Mouse (Mus musculus) adrenal gland, adult 8-10 months (tissue): Measurements from ENCODE around the gene Smg9. TPM values are rescaled to one million over a fixed set of nuclear protein-coding genes. Genes with fewer than 3 reads are reported as not detected.

ENCODE experiments used
- DNase-seq: peaks from one replicate; pipeline ENCODE4 v3.0.0; 2022
- total RNA-seq, 4 experiments: library from RNA; stranded (reverse); gene quantifications; 2 replicates each; pipeline ENCODE4 v1.2.4; 2022

Gene Smg9
- total RNA-seq, 4 experiments from 2014 or later = 20.2 to 39.0 (median 25.9) TPM

DNA sequence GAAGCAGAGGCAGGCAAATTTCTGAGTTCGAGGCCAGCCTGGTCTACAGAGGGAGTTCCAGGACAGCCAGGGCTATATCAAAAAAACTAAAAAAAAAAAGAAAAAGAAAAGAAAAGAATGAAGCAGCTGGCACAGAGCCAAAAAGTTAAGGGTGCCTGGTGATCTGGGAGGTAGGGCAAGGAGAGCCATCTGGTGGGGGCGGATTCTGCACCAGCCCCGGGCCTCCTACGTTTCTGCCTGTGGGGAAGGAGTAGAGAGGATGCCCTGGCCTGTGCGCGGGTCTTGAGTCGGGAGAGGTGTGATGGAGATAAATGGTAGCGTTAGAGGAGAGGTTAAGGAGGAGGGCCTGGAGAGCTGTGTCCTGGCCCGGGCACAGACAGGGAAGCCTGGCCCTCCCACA, 8.8 kb downstream of the Smg9 start:
- DNase-seq = no peak

DNA sequence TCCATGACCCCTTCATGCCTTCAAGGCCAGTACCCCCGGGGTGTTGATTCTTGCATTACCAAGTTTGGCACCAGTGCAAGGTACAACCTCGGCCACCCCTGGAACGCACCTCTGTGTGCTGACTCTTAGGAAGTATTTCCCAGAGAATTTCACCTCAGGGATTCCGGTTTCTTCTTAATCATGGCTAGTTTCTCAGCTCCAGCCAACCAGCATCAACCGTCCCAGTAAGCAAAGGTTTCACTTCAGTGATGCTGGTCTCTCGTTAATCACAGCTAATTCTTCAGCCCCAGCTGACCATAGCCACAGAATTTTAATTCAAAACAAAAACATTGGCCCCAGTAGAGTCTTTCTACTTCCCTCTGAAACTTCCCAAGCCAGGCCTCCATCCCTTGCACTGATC, 10.7 kb downstream of the Smg9 start:
- no peak for DNase-seq

DNA sequence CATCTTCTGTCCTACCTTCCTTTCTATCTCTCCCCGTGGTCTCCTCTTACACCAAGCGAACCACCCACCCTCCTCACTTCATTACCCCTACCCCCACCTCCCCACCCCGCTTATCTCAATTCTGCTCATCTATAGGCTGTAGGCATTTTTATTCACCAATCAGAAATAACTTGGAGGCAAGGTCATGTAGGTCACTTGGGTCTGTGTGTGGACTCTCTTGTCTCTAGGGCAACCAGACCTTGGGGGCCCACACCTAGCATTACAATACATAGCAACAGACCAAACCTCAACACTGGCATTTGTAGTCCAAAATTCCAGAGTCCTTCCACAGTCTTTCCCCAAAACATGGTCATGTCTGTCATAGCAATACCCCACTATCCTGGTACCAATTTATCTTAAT, 11.4 kb downstream of the Smg9 start:
- DNase-seq = no peak

DNA sequence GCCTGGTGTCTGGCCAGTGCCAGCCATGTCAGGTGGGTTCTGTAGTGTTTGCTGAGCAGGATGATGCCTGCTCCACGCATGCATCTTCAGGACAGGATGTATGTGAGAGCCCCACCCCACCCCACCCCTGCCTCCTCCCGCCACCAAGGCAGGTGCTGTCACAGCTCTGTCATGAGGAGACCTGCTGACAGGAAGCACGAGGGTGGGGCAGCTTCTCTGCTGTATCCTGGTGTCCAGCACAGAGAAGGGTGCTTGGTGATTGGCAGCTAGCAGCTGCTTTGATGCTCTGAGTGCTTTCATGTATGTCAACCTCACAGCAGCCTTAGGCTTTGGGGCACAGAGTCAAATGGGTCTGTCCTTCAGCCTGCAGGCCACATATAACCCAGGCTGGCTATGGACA, 14.2 kb downstream of the Smg9 start:
- DNase-seq = no peak

DNA sequence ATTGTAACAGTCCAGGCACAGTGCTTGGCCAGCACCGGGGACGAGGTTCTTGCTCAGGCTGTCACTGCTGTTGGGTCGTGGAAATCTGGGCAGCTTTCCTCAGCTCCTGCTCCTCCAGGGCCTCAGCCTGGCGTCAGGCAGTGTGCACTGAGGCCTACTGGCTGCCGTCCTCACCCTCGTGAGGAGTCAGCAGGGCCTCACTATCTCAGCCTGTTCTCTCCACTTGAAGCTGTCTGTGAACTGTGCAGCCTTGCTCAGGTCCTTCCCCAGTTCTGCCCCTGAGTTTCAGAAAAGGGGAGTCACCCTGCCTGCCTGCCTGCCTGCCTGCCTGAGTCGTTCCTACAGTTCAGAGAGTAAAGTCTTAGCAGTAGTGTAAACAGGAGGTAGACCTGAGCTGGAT, 15.8 kb downstream of the Smg9 start:
- DNase-seq = no peak

DNA sequence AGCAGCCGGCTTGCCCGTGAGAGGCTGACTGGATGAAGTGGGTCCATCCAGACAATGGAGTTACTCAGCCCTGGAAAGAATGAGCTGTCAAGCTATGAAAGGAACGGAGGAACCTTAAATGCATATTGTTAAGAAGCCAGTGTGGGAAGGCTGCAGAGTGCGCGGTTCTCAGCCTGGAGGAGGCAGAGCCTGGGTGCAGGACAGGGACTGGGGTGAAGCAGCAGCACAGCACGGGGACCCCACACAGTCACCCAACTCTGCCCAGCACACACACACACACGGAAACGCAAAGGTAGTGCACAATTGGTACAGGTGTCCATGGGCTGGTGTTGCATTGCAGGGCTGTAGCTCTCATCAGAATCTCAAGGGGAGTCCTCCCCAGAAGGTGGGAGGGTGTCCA, 20.2 kb downstream of the Smg9 start:
- no peak for DNase-seq

DNA sequence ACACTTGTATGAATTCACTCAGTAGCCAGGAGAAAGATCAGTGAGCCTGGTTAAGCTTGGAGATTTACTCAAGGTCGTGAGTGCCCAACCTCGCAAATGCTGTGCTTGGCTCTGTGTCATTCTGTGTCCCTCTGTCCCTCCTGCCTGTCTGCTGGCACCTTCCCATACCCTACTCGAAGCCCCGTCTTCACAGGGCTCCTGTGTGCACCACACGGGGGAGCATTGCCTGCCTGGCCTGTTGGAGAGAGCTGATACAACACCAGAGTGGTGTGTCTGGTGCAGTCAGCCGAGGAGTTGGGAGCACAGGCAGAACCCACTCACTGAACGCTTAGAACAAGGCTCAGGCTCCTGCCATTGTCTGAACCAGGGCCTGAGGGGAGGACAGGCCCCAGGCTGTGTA, 22.2 kb downstream of the Smg9 start:
- no peak for DNase-seq

DNA sequence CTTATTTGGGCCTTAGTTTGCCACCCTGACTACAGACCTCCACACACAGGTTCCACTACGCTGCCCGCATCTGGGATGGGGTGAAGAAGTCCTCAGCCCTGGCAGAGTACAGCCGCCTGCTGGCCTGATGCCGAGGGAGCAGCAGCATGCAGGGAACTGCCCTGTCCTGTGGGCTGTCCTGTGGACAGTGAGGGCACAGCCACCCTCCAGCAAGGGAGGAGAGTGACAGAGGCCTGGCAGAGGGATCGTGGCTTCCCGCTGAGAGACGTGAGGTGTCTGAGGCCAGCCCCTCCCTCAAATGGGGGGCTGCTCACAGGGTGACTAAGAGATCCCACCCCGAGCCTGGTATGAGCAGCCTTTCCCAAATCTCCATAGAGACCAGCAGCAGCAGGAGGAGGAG, 22.8 kb downstream of the Smg9 start:
- no peak for DNase-seq

DNA sequence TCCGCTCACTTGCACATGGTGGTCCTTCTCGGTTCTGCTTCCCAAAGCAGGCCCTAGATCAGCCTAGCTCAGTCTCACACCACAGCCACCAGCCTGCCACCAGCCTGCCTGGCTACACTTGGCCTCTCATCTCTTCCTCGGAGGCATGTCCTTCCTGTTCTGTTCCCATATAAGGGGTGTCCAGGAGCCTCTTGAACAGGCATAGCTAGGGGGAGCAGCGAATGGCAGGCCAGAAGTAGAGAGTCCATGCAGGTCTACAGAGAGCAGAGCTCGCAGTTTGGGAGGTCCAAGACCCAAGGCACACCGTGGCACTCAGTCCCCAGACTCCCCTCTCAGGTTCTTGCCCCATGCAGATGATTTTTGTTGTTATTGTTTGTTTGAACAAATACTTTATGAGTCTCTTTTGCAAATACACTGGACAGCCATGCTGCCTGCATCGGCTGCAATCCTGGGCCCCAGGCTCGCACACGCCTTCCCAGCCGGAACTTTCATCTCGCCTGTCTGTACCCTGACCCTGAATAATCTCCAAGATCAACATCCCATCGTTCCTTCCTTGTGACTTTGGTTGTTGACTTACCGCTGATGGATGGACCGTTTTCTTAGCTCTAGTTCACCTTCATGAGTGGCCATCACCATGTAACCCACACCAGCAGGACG, 23.8 kb downstream of the Smg9 start:
- no peak for DNase-seq

DNA sequence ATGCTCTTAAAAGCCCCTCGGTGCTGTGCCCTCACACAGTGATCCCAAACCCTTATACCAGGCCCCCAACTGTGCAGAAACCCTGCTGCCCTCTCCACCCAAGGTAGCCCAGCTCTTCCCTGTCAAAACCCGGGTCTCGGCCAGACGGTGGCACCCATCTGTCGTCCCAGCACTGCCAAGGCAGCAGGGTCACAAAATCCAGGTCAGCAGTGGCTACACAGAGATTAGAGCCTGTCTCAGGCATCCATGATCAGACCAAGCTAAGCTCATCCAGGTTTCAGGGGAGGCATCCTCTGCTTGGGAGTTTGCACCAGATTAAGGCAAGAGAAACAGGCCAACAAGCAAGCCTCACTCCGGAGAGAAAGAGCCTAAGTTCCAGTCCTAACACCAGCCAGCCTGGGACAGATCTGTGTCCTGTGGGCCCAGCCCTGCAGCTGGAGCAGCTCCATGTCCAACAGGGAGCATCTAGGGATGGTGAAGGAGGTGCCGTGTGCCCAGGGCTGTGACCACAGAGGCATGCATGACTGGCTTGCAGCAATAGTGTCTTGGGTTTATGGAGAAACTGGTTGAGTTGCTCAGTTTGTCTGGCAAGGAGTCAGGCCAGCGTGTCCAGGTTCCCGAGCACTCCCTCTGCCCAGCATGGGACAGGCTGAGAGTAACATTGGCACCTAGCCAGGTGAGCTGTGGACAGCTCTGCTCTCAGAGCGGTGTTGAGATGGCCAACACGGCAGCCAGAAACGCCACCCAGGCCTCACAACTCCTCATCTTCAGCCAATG, 24.7 kb downstream of the Smg9 start:
- DNase-seq = no peak

DNA sequence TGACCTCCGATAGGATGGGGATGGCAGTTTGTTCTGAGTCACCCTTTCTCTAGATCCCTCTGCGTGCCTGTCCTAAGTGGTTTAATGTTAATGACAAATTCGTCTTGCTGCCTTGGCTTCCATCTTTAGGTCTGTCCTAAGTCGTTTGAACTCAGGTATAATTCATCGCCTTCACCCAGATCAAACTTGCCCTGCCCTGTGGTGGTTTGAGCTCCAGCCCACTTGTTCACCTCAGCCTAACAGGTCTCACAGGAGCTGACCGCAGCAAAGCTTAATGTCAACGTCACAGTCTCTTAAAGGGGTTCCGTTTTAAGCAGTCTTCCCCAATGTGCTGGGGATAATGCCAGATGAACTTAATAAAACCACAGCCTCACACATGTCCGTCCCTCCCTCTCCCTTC, 26.5 kb downstream of the Smg9 start:
- DNase-seq = no peak

DNA sequence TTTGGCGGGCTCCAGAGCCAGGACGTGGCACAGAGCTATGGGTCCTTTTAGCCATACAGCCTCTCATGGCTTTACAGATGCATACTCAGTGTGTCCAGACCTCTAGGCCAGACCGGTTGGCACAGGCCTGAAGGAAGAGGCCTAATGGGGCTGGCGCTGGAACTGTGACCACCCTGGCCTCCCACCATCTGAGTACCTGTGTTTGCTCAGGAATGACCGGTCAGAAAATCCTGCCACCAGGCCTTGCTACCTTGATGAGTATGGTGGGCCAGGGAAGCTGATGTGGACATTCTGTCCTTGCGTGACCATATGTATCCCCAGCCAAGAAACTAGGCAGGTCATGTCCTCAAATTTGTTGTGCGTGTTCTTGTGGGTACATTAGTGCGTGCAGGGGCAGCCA, 27.7 kb downstream of the Smg9 start:
- no peak for DNase-seq

DNA sequence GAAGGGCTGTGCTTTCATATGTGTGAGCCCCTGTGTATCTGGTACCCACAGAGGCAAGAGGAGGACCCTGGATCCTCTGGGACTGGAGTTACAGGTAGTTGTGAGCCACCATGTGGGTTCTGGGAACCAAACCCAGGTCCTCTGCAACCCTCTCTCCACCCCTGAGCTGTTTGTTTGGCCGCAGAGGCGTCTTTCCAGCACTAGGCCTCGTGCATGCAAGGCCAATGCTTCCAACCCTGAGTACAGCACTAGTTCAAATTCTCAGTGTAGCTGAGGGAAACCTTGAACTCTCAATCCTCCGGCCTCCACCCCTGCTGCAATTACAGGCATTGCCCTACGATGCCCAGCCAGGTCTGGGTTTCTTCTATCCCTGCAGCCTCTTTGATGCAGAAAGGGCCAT, 29.3 kb downstream of the Smg9 start:
- no peak for DNase-seq

DNA sequence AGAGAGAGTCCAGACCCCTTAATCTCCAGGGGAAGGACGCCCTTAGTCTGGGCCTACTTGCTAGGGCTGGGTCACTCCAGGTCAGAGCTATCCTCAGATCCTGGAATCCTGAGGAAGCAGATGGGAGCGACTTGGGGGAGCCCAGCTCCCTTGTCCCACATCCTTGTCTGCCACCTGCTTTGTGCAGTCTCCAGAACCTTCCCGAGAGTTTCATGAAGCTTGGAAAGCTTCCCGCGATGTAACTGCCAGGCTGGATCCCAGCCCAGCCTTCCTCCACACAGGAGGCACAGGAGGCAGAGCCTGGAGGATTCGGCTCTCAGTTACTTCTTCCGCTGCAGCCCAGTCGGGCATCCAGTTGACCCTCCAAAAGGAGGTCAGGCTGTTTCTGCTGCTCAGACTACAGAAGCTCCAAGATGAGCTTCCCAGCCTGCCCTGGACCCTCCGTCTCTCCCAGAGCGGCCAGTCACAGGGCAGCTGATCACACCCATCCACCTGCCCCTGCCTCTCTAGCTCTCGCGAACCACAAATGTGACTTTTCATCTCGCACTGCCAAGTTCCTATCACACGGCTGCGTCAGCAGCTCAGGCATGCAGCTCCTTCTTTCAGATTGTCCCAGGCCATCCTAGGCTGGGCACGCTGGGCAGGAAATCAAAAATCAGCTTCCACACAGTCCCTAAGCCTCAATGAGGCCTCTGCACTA, 30.1 kb downstream of the Smg9 start:
- no peak for DNase-seq

DNA sequence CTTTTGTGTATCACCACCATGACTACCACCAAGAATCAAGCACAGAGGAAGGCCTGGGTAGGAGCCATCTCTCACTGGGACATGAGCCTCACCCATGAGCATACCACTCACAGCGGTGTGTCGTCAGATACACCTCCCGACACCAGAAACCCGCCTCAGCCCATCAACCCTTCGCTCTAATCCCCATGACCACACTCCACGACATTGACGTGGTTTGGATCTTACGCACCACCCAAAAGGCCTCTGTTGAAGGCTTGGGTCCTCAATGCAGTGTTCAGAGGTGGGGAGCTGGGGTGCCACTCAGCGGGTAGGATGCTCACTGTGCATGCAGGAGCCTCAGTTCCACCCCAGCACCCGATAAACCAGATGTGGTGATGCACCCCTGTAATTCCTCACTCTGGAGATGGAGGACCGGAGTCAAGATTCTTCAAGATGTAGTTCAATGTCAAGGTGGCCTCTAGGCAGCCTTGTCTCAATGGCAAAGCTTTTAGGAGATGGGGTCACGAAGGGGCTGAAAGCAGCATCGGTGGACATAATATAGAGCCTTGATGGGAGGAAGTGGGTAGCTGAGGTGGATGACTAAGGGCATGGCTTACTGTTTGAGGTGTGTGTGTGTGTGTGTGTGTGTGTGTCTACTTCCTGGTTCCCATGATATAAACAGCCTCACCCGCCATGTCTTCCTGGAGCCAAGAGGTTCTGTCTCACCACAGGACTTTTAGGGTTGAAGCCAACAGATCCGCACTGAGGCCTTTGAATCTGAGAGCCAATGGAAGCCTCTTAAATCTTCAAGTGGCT, 31.3 kb downstream of the Smg9 start:
- DNase-seq = no peak

DNA sequence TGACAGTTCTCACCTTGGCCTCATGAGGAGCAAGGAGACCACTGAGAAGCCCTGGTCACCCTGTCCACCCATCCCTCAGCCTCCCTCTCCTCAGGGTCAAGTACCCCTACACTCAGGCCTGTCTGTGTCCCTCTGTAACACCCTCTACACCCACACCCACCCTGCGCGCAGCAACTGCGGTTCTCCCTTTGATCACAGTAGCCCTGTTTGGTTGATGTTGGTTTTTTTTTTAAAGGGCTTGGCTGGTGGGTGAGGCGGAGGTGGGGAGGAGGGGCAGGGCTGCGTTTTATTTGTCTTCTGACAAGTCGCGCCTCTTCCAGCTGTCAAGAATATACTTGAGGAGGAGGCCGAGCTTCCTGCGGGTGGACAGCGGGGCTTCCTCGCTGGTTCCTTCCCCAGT, 32.3 kb downstream of the Smg9 start:
- no peak for DNase-seq

DNA sequence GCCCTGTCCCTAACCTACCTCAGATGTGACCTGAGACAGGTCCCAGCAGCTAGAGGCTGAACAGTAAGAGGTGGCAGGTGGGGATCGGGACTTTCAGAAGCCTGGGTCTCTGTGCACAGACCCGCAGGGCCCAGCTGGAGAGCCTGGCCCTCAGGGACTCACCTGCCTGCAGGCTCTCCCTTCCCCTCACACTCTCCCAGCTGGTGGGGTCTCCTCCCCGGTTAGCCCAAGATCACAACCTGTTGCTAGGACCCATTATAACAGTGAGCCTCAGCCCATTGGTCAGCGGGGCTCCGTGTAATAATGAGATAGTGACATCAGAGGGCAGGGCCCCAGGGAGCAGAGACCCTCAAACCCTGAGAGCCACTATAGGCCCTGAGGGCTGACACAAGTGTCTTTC, 35.9 kb downstream of the Smg9 start:
- no peak for DNase-seq

DNA sequence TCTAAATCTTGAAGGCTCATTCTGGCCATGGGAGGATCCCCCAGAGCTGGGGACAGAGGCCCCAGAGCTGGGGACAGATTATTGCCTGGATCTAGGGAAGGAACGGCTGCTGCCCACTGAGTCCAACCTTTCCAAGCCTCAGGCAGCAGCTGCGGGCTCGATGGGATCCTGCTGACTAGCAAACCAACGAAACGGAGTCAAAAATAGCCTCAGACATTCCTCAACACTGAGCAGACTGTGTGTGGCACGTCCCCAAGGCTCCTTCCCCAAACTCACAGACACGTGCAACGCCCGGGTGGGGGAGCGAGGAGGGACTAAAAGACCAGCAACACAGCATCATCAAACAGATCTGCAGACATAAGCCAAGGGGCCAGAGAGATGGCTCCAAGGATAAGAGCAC, 38.6 kb downstream of the Smg9 start:
- no peak for DNase-seq

DNA sequence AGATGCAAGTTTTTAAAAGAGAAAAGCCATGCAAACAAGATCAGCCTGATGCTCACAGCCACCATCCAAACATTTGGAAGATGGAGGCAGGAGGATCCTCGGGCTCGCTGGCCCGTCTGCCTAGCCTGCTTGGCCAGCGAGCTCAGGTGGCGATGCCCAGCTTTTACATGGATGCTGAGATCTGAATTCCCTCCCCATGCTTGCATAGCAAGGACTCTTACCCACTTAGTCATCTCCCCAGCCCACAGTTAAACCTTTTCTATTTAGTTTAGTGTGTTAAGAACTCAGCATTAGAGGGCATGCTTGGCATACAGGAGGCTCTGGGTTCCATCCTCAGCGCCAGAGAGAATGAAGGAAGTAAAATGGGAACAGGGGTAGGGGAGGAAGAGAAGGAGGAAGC, 39.8 kb downstream of the Smg9 start:
- no peak for DNase-seq

DNA sequence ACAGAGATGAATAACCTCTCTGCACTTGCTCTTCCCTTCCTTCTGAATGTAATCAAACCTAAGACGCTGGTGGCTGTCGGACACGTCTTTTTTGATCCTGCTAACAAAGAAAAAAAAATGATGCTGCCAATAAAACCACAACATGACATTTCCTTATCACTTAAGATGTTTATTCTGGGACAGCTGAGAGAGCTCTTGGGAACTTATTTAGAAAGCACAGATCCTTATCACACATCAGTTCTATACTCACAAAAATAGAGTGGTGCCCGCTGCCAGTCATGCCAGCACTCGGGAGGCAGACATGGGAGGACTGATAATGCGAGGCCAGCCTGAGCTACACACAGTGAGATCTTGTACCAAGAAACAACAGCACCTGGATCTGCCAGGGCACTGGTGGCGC, 40.5 kb downstream of the Smg9 start:
- no peak for DNase-seq

DNA sequence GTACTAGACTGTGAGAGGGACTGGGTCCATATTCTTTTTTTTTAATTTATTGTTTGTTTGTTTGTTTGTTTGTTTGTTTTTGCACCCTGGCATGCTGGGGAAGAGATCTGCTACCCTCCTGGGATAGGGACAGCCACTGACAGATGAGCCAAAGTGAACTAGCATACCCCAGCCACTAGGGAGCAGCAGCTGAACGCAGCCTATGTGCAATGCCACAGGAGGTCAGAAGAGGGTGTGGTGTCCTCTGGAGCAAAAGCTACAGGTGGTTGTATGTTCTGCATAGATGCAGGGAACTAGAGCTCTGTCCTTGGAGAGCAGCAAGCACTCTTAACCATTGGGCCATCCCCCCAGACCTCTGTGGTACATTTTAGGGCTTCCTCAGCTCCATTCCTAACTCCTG, 42.4 kb downstream of the Smg9 start:
- peak; percentile 58 for DNase-seq

DNA sequence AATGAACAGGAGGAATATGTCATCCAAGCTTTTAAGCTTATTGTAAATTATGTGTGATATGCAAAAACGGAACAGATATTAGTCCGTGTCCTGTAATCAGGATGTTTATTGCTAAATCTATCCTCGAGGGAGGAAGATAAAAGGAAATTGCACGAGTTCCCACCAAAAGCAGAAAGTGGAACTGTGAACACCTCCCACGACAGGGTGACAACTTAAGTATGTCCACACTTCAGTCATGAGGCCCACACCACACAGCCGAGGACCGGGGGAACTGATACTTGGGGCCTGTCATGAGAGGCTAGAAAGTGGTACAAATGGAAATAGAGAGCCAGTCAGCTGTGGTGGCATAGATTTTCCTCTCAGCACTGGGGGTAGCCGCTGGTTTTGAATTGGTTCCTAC, 42.9 kb downstream of the Smg9 start:
- no peak for DNase-seq

DNA sequence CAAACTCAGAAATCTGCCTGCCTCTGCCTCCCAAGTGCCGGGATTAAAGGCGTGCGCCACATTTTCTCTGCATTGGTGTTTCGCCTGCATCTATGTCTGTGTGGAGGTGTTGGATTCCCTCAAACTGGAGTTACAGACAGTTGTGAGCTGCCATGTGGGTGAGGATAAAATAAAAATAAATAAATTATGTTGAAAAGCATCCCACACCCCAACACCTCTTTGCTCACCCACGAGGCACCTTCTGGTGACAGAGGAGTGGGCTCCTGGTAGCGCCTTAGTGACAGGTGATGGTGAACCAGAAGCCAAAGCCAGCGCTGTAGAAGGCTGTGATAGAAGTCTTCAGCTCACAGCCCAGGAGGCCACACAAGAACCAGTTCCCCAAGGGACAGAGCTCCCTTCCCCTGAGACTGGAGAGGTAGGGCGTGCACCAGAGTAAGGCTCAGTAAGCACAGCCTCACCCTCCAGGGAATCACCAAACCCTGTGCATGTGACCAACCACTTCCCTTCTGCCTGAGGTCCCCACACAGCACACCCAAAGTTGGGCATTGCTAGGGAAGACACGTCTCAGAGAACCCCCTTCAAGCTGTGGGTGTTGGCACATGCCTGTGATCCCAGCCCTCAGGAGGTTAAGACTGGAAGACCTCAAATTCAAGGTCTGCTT, 46.0 kb downstream of the Smg9 start:
- DNase-seq = no peak
